Mouse (Mus musculus) megakaryocyte-erythroid progenitor cell, adult 5 weeks (primary cell): ENCODE measurements around the gene Sppl2b. TPM values are rescaled to one million over a fixed set of nuclear protein-coding genes. Genes with fewer than 3 reads are reported as not detected.

Experiments
- polyA plus RNA-seq: library from polyadenylated mRNA; stranded (reverse); fragments of >175 nt; gene quantifications from 2 replicates; pipeline ENCODE4 v1.2.3, GENCODE M21; 2012

The Sppl2b gene
- polyA plus RNA-seq, result 109 and 110 TPM in 2 replicates

DNA sequence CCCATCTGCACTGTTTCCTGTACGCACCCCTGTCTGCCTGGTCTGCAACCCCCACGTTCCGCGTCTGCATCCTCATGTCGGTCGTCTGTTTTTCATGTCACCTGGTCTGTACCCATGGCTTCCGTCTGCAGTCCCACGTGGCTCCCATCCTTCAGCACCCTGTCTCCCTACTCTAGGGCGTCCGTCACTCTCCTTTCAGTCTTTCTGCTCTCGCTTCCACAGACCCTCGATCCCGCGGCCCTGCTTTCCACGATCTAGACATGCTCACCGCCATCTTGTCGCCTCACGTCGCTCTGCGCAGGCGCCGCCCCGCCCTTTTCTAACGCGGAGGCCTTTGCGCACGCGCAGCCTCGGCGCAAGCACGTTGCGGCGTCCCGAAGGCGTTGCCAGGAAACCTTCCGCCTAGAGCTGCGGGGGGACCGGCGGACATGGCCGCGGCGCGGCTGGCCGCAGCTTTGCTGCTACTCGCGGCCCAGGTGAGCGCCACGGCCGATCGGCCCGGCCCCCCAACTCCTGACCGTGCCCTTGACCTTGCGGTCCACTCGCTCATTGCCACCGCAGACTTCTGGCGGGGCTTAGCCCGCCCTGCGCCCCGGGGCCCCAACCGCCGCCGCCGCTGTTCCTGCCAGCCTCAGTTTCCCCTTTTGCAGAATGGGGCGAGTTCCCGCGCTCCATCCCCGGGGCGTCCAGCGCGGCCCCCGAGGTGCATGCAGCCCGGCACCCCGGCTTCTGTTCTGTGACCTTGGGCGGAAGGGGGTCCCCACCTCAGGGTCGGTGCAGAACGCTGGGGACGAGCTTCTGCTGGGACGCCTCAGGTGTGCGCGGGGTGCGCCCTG, at the start of gene Sppl2b, which contains the start of gene Lsm7:
Gene Sppl2b, plus strand, starts transcription at position 363 of the 836 bp plus-strand sequence.
Gene Lsm7, minus strand, starts transcription at position 297 of the 836 bp plus-strand sequence.

DNA sequence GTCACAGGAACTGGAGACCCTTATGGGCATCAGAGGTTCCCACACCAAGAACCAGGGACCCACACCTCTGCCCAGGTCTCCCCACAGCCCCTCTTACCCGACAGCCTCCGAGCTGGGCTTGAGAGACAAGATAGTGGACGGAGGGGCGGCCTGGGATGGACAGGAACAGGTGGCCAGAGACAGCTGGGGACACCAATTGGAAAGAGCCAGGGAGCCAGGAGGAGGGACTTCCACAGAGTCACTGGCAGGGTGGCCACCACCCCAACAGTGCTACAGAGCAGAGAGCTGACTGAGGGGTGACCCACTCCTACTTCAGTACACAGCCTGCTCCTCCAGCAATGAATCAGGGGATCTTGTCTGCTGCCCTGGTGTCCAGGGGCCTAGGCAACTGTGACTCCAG, 41.7 kb upstream of the Sppl2b start, which contains the start of gene Jsrp1:
Gene Jsrp1, minus strand, starts transcription at position 133 of the 400 bp plus-strand sequence.

DNA sequence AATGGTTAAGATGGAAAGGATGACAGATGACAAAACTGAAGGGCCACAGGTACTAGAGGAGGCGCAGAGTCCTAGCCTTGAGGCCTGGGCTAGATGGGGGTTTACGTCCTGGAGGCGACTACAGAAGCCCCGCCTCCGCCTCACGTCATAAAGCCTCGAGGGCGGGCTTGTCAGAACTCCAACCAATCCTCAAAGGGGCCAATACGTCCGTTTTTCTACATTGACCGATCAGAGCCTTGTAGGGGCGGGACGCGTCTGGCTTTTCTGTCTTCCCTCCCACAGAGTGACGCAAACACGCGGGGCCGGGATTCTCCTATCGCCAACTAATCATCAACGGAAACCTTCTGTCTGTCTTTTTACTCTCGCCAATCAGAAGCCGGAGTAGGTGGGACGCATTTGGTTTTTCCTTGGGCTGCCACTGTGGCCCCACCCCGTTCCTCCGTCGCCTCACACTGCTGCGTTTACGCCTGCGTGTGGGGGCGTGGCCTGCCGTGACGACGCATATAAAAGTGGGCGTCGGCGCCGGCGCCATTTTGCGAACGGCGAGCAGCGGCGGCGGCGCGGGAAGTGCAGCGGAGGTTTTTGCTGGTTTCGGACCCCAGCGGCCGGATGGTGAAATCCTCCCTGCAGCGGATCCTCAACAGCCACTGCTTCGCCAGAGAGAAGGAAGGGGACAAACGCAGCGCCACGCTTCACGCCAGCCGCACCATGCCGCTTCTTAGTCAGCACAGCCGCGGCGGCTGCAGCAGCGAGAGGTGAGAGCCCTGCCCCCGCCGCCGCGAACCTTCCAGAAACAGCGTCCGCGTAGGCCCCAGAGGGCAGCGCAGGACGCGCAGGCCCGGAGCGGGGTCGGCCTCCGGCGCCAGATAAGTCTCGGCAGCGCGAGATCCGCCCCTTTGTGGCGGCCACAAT, 28.7 kb upstream of the Sppl2b start, which contains the start of gene Oaz1:
Gene Oaz1, plus strand, starts transcription at position 506 of the 912 bp plus-strand sequence.

DNA sequence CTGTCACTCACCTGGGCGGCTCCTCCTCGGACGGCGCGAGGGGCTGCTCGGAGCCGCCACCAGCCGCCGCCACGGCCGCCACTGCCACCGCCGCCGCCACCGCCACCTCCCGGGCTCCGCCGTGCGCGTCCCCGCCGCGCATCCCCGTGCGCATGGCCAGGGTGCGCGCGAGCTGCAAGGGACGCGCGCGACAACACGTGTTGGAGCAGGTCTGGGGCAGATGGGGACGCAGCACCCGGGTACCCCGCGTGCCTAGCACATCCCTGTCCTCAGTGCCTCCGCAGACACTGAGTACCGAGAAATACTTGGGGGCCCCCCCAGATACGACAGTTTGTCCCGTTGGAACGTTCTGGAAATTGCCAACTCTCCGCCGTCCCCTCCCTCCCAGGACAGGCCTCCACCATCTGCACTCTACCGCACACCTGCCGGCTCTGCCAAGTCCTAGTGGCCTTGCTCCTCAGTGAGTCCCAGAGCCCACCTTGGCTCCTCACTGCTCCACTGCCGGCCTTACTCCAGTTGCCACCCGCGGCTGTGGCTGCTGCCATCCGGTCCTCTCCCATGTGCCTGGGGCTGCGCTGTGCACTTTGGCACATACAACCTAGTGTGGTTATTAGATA, 11.0 kb upstream of the Sppl2b start, which contains the start of gene Lingo3:
Gene Lingo3, minus strand, starts transcription at position 109 of the 617 bp plus-strand sequence.

DNA sequence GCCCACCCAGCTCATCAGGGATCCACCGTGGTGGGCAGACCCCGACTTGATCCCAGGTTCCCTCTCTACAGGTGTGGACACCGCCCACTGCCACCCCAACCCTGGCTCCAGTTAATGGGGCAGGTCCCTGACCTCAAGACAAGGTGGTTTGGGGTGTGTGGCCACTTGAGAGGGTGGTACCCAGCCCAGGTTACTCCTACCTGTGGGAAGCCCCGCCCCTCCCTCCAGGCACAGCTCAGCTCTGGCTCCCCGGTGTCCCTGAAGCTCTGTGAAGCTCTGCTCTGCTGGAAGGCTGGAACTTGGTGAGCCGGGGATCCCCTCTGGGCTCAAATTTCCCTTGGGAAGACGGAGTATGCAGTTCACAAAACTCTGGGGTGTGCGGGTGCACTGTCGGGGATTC, 16.5 kb downstream of the Sppl2b start, which contains the start of gene Tmprss9:
Gene Tmprss9, plus strand, starts transcription at position 268 of the 400 bp plus-strand sequence.

DNA sequence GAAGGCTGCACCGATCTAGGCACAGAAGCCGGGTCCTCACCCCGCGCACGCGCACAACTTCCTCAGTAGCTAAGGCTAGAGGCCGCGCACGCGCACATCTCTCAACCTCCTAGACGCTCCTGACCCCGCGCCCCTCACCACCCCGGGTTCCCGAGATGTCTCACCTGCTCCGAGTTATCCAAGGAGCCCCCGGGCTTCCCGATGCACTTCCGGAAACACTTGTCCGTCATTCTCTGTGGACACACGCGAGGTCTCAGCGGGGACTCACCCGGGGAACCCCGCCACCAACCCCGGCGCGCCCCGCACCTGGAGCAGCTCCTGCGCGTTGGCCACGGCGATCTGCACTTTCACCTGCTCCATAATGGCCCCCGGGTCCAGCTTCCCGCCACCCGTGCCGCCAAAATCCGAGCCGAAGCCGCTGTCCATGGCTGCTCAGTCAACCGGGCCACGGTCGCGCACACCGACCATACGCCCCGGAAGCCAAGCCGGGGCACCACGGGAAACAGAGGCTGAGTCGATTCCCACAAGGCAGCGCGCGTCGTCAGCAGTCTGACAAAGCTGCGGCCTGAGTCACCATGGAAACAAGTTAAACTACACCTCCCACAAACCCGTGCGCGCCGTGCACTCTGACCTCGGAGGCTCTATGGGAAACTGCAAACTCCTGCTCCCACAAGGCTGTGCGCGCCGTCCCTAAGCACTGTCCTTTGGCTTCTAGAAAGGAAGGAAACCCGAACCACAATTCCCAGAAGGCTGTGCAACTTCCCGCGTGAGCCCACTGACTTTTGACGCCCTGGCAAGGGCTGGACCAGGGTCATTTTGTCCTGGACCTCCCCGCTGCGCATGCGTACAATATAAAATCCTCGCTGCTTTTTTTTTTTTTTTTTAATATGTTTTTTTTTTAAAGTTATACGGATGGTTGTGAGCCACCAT, 45.5 kb downstream of the Sppl2b start, which contains the start of gene Timm13:
Gene Timm13, minus strand, starts transcription at position 652 of the 930 bp plus-strand sequence.

DNA sequence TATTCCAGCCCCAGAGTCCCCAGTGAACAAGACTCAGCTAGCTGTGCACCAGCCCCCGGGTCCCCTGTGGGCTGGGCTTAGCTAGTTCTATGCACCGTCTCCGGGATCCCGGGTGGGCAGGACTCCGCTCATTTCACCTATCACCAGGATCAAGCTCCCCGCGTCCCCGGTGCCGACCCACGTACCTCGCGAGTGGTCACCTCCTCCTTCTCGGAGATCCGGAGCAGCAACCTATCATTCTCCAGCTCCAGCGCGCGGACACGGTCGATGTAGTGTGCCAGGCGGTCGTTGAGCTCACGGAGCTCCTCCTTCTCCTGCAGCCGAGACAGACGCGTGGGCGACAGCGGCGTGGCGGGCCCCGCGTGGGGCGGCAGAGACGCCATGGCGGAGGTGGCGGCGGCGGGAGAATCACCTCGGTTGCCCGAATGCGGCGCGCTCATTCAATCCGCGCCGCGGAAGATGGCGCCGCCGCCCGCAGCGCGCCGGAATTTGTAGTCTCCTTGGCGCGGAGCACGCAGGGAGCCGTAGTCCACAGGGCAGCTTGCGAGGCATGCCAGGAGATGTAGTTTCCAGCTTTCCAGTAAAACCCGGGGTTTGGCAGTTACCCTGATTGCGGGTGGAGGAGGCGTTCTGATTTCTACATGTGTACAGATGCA, 62.8 kb downstream of the Sppl2b start, which contains the start of gene Lmnb2:
Gene Lmnb2, minus strand, starts transcription at position 467 of the 656 bp plus-strand sequence.

Other genes with a start within 250 kb of the Sppl2b start
- gene Gm49322, start 249.3 kb upstream of the Sppl2b start, polyA plus RNA-seq, result 1.1 and 1.3 TPM in 2 replicates
- 452 and 519 TPM in 2 replicates for gene Csnk1g2, start 232.4 kb upstream of the Sppl2b start, polyA plus RNA-seq
- gene Btbd2, start 198.2 kb upstream of the Sppl2b start, polyA plus RNA-seq, result 133 and 134 TPM in 2 replicates
- gene Mknk2, start 177.2 kb upstream of the Sppl2b start, polyA plus RNA-seq, result 370 and 381 TPM in 2 replicates
- gene Mob3a, start 153.3 kb upstream of the Sppl2b start, polyA plus RNA-seq, result 37.5 and 39.8 TPM in 2 replicates
- gene Izumo4, start 153.1 kb upstream of the Sppl2b start, polyA plus RNA-seq, result 8.4 and 16.4 TPM in 2 replicates
- 28.2 and 36.4 TPM in 2 replicates for gene Ap3d1, start 113.0 kb upstream of the Sppl2b start, polyA plus RNA-seq
- 125 and 175 TPM in 2 replicates for gene Dot1l, start 100.1 kb upstream of the Sppl2b start, polyA plus RNA-seq
- gene Sf3a2, start 57.1 kb upstream of the Sppl2b start, polyA plus RNA-seq, result 664 and 723 TPM in 2 replicates
- 278 and 319 TPM in 2 replicates for gene Plekhj1, start 56.6 kb upstream of the Sppl2b start, polyA plus RNA-seq
- gene Amh, start 50.0 kb upstream of the Sppl2b start, polyA plus RNA-seq, result 2.5 and 3.9 TPM in 2 replicates
- 0.26 and 2.1 TPM in 2 replicates for gene Jsrp1, start 41.8 kb upstream of the Sppl2b start, polyA plus RNA-seq
- 4,386 and 4,591 TPM in 2 replicates for gene Oaz1, start 28.6 kb upstream of the Sppl2b start, polyA plus RNA-seq
- gene Lingo3, start 11.2 kb upstream of the Sppl2b start, polyA plus RNA-seq, result 0.05 and 0.24 TPM in 2 replicates
- gene Lsm7, start 66 bp upstream of the Sppl2b start, polyA plus RNA-seq, result 214 and 288 TPM in 2 replicates
- gene Tmprss9, start 16.6 kb downstream of the Sppl2b start, polyA plus RNA-seq, result 0.01 and 0.02 TPM in 2 replicates
- 320 and 356 TPM in 2 replicates for gene Timm13, start 45.7 kb downstream of the Sppl2b start, polyA plus RNA-seq
- gene Lmnb2, start 63.0 kb downstream of the Sppl2b start, polyA plus RNA-seq, result 66.5 and 79.9 TPM in 2 replicates
- gene Gadd45b, start 74.8 kb downstream of the Sppl2b start, polyA plus RNA-seq, result 115 and 126 TPM in 2 replicates
- gene Gng7, start 159.7 kb downstream of the Sppl2b start, polyA plus RNA-seq, result 0.65 and 0.67 TPM in 2 replicates
- 0.02 TPM in 1 of 2 replicates, not detected in the other for gene Diras1, start 170.4 kb downstream of the Sppl2b start, polyA plus RNA-seq
- gene Slc39a3, start 182.2 kb downstream of the Sppl2b start, polyA plus RNA-seq, result 8.5 and 9.1 TPM in 2 replicates
- gene Sgta, start 204.9 kb downstream of the Sppl2b start, polyA plus RNA-seq, result 180 and 187 TPM in 2 replicates
- gene Thop1, start 214.8 kb downstream of the Sppl2b start, polyA plus RNA-seq, result 82.5 and 89.0 TPM in 2 replicates
- gene Creb3l3, start 243.6 kb downstream of the Sppl2b start, polyA plus RNA-seq, result 0.54 and 0.71 TPM in 2 replicates